Mouse (Mus musculus): ENCODE results near the gene Fuca1.

Fuca1 gene

DNA sequence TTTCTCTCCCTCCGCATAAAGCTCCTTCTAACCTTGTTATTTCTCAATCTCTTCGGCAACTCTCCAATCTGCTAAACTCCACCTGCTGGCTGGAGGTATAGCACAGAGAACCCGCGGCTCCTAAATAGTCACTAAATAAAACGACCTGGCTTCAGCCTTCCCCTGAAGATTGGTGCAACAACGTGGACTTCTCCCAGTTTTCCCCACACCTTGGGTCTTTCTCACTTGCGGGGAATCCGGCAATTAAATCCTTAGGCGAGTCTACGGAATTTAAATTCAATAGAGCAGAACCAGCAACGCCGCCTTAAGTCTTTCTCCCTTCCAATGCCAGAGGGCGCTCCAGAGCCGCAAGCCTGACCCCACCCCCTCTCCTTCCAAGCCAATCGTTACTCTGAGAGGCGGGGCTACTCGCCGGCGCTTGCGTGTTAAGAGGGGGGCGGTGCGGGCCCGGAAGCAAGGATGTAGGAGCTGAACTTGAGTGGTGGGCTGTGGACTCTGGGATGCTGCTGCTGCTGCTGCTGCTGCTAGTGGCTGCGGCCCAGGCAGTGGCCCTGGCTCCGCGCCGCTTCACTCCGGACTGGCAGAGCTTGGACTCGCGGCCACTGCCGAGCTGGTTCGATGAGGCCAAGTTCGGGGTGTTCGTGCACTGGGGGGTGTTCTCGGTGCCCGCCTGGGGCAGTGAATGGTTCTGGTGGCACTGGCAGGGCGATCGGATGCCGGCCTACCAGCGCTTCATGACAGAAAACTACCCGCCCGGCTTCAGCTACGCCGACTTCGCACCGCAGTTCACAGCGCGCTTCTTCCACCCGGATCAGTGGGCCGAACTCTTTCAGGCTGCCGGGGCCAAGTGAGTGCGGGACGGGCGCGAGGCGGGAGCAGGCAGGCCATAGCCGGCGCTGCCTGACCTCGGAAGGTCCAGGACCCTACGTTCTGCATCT is at the start of gene Fuca1:
Fuca1 (plus strand) TSS at position 432 of the 938 bp plus-strand sequence.
- peak; percentile 90 to 96 for DNase-seq (ENCODE audit: low read depth in 1 of 2, low spot score in 2 of 2)

- DNase-seq (ENCODE audit: low read depth in 1 of 2, low spot score in 2 of 2) = no peak
Measured at GRCm38 (mm10) chr4:135872015-135872414, 48.5 kb upstream of the Fuca1 start.

DNA sequence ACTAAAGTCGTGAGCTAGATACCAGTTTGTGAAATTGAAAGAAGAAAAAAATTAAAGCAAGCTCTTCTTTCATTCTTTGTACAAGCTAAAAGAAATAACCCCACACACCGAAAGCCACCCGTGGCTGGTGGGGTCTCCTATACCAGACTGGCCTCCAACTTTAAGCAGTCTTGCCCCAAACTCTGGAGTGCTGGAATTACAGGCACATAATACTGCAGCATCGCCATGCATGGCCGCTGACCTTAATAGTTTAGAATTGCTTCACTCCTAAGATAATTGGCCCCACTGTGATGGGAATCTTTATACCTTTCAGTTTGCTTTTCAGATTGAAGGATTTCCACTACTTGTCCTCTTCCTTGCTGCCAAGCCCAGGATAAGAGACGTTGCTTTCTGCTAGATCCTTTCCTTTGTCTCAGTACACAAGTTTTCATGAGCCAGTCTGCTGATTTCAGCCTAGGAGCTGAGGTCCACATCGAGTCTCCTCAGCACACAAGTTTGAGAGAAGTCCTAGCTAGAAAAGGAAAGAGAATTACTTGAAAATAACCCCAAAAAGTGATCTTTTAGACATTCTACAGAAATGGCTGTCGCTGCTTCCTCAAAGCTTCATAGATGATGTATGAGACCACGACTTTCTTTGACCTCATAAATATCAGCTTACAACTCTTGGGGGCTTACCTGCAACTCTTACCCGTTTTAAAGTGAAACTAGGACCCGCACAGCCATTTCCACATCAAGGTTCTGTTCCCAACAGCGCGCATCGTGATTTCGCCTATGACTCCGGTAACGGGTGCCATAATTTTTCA is 47.7 kb upstream of the Fuca1 start:
- no peak for DNase-seq (ENCODE audit: low read depth in 1 of 2, low spot score in 2 of 2)

- peak; percentile 72 to 86 for DNase-seq (ENCODE audit: low read depth in 1 of 2, low spot score in 2 of 2)
Measured at GRCm38 (mm10) chr4:135873526-135874202, 46.9 kb upstream of the Fuca1 start, which contains the start of gene Pnrc2. Gene Pnrc2, minus strand, starts transcription at chr4:135873850.

DNA sequence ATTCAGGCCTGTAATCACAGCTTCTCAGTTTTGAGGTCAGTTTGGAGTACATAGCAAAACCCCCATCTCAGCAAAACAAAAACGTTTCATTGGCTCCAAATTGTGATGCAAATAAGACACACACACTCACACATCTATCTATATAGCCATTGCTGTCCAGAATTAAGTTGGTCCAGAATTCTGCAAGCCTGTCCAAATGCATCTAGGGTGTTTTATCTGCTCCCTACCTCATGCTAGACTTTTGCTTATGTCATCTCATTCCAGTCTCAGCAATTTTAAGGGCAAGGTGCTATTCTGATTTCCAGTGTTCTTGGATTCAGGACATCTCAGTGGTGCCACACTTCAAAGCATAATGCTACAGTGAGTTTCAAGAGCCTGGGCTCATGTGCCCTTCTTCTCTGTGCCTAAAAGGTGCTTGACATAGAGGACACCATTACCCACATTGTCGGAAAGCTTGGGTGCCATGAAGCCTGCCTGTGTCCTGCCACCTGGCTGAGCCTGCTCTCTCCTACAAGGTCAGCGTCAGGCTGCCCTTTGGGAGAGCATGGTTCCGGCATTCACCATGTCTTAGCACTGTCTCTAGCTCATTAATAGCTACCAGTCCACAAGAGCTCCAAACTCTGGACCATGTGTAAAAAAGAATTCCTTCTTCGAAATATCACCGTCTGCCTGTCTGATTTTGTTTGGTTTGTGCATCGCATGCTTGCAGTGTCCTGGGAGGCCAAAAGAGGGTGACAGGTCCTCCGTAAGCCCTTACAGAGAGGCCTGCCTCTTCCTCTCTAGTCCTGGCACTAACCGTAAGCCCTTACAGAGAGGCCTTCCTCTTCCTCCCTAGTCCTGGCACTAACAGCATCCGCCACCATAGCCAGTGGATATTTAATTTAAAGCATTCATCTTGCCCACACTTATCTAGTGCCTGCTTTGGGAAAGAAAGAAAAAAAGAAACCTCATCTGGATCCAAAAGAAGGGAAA is 45.7 kb upstream of the Fuca1 start:
- no peak for DNase-seq (ENCODE audit: low read depth in 1 of 2, low spot score in 2 of 2)

DNA sequence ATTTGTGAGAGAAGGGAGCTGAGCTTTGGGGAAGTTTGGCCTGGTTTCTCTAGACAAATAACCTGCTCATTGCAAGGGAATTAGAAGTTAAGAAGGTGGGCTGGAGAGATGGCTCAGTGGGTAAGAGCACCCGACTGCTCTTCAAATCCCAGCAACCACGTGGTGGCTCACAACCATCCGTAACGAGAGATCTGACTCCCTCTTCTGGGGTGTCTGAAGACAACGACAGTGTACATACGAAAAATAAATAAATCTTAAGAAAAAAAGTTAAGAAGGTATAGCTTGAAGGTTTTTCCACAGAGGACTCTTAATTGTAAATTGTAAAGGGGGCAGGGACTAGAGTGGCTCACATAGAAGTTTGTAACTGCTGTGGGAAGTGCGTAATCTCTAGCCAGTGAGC is 45.0 kb upstream of the Fuca1 start:
- DNase-seq (ENCODE audit: low read depth in 1 of 2, low spot score in 2 of 2) = no peak

DNA sequence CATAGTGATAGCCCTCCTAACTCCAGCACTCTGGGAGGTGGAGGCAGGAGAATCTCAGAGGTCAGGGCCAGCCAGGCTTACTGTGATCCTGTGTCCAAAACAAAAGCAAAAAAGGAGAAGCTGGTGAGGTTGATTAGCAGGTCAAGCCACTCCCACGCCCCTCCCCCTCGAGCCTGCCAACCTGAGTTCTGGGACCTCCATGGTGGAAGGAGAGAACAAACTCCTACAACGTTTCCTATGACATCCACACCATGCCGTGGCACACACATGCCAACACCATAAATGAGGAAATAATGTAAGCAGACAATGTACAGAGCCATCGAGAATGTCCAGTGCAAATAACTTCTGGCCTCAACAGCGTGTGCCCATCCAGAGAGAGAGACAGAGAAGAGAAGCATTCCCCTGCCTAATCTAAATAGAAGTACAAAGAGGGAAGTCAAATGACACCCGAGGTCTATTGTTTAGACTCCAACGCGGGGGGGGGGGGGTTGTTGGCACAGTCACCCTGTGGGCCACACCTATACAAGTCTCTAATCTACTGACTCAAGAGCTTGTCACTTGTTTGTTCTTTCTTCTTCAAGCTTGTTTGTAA is 44.4 kb upstream of the Fuca1 start:
- DNase-seq (ENCODE audit: low read depth in 1 of 2, low spot score in 2 of 2) = peak in 1 of 2 experiments; percentile 80

- peak; percentile 89 to 94 for DNase-seq (ENCODE audit: low read depth in 1 of 2, low spot score in 2 of 2)
Measured at GRCm38 (mm10) chr4:135876583-135877020, 43.9 kb upstream of the Fuca1 start.

GRCm38 (mm10) chr4:135877742-135878141 is 42.8 kb upstream of the Fuca1 start:
- no peak for DNase-seq (ENCODE audit: low read depth in 1 of 2, low spot score in 2 of 2)

DNA sequence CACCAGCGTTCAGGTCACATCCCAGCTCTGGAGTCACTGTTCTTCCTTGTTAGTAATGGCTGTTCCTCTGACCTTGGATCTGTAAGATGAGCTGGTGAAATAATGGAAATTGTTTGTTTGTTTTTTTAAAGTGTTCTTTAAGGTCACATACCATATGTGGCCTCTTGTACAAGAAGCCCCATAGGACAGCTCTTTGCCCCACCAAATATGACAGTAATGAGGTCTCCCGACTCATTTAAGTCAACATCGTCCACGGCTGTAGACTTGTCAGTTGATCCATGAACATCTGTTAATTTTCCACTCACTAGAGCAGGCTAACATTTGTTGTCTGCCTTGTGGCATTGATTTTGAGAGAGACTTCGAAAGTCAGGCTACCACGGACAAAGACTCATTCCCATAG is 41.5 kb upstream of the Fuca1 start:
- DNase-seq (ENCODE audit: low read depth in 1 of 2, low spot score in 2 of 2) = no peak

DNA sequence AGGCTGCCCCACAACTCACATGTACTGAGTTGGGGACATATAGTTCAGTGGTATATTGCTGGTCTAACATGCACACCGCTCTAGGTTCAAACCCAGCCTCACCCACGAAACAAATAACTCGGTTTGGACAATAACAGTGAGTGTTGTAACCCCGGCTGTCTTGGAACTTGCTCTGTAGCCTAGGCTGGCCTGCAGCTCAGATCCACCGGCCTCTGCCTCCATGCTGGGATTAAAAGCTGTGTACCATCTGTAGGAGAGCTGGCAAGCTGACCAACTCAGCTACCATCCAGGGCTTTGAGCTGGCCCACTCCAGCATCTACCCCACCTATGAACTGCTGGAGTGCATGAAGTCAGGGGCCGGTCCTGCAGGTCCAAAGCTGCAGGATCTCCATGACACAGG is 40.5 kb upstream of the Fuca1 start:
- DNase-seq (ENCODE audit: low read depth in 1 of 2, low spot score in 2 of 2) = no peak

GRCm38 (mm10) chr4:135880576-135880975 is 40.0 kb upstream of the Fuca1 start:
- no peak for DNase-seq (ENCODE audit: low read depth in 1 of 2, low spot score in 2 of 2)

- DNase-seq (ENCODE audit: low read depth in 1 of 2, low spot score in 2 of 2) = no peak
Measured at GRCm38 (mm10) chr4:135882023-135882422, 38.5 kb upstream of the Fuca1 start.

- DNase-seq (ENCODE audit: low read depth in 1 of 2, low spot score in 2 of 2) = no peak
Measured at GRCm38 (mm10) chr4:135883401-135883851, 37.1 kb upstream of the Fuca1 start.

DNA sequence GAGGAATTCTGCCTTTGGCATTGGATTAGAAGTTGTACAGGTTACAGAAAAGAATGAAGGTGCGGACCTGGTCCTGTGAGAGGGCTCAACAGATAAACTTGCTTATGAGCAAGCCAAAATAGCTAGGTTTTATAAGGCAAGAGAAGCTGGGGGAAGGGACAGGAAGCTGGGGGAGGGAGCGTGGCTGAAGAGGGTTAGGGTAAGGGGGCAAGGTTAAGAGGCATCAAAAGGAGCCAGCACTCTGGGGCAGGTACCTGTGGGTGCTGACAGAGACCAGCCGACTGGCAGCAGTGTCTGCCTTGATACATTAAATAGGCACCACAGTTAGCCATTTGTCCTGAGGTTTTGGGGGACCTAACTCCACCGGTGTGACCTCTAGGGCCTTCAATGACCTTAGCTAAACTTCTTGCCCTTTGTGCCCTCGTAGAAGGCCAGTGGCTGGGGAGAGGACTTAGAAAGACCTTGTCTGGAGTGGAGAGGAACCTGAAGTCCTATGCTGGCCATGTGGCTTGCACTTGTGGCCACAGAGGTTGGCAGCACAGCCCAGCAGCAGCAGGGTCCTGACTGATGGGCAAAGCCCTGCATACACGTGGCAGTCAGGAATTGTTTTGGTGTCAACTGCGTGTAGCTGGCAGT is 36.5 kb upstream of the Fuca1 start:
- DNase-seq (ENCODE audit: low read depth in 1 of 2, low spot score in 2 of 2) = no peak

DNA sequence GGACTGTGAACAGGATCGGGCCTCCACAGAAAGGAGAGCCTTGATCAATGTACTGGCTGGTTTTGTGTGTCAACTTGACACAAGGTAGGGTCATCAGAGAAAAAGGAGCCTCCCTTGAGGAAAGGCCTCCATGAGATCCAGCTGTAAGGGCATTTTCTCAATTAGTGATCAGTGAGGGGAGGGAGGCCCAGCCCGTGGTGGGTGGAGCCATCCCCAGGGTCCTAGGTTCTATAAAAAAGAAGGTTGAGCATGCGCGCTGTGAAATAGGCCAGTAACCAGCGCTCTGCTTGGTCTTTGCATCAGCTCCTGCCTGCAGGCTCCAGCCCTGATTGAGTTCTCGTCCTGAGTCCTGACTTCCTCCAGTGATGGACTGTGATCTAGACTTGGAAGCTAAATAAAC is 36.0 kb upstream of the Fuca1 start:
- no peak for DNase-seq (ENCODE audit: low read depth in 1 of 2, low spot score in 2 of 2)

DNA sequence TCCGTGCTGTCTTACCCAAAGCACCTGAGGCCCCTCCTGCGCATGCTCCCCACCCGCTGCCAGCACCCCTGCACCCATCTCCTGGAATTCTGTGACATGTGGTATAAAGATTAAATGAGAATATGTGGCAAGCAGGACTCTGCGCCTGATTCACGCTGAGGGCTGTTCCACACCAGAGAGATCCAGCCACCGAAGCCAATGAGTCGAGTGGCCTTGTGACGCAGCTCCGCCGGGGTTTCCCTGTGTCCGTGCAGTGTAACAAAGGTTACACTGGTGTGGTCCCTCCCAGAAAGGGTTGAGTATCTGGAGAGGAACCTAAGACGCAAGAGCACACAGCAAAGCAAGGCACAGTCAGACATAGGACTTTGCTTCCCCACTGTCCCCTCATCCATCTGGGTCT is 34.9 kb upstream of the Fuca1 start:
- no peak for DNase-seq (ENCODE audit: low read depth in 1 of 2, low spot score in 2 of 2)

DNA sequence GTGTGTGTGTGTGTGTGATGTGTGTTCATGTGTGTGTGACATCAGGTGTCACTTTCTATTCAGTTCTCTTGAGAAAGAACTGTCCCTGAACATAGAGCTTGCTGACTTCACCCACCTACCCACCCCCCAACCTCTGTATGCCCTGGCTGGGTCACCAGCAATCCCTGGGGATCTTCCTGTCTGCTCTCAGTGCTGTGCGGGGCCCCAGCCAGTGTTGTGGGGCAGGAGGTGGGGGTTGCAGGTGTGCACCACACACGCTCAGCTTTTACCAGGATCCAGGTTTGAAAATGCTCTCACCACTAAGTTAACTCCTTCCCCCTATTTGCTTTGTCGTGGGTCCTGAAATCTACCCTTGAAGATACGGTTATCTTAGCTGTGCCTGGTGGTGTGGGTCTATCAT is 34.4 kb upstream of the Fuca1 start:
- DNase-seq (ENCODE audit: low read depth in 1 of 2, low spot score in 2 of 2) = no peak

- no peak for DNase-seq (ENCODE audit: low read depth in 1 of 2, low spot score in 2 of 2)
Measured at GRCm38 (mm10) chr4:135888448-135889057, 32.0 kb upstream of the Fuca1 start.

Measured in monocyte, adult 2 months (primary cell).